Mouse (Mus musculus) MEL (cell line): ENCODE measurements at regions not wholly inside any gene's neighbourhood (a gene's known extent, or its start where the extent isn't known, plus 50 kb on each side); places are given as distances from the start of the nearest gene placed in this dataset.

ENCODE experiments used
- CTCF ChIP-seq, 3 experiments: IDR thresholded peaks in 2 of 3; conservative IDR thresholded peaks in 1 of 3; 2 replicates each; pipeline ENCODE4 v1.5.1; 2011 to 2012; ENCODE audit warnings: low read length in 3 of 3, low read depth in 2 of 3, mild to moderate bottlenecking in 2 of 3, improper control_type of control experiment in 1 of 3, inconsistent platforms in 1 of 3, mixed read lengths in 1 of 3, moderate library complexity in 1 of 3; ENCODE audit not compliant: control insufficient read depth in 1 of 3, insufficient read depth in 1 of 3, poor library complexity in 1 of 3, severe bottlenecking in 1 of 3
- EP300 ChIP-seq, 2 experiments: IDR thresholded peaks; 2 replicates each; pipeline ENCODE4 v1.6.1; 2011; ENCODE audit warnings: improper control_type of control experiment in 2 of 2, low read length in 2 of 2, low read depth in 1 of 2, mild to moderate bottlenecking in 1 of 2
- JUND ChIP-seq: IDR thresholded peaks from 2 replicates; pipeline ENCODE4 v1.6.1; 2011; ENCODE audit warnings: low read depth, mild to moderate bottlenecking, improper control_type of control experiment, low read length
- MAX ChIP-seq: IDR thresholded peaks from 2 replicates; pipeline ENCODE4 v1.6.1; 2011; ENCODE audit warnings: low read length, improper control_type of control experiment
- MYC ChIP-seq: IDR thresholded peaks from 2 replicates; pipeline ENCODE4 v1.6.1; 2011; ENCODE audit warnings: low read depth, mild to moderate bottlenecking, low read length, improper control_type of control experiment, moderate library complexity
- SIN3A ChIP-seq: IDR thresholded peaks from 2 replicates; pipeline ENCODE4 v1.6.1; 2012; ENCODE audit warnings: low read length, improper control_type of control experiment, inconsistent platforms

DNA sequence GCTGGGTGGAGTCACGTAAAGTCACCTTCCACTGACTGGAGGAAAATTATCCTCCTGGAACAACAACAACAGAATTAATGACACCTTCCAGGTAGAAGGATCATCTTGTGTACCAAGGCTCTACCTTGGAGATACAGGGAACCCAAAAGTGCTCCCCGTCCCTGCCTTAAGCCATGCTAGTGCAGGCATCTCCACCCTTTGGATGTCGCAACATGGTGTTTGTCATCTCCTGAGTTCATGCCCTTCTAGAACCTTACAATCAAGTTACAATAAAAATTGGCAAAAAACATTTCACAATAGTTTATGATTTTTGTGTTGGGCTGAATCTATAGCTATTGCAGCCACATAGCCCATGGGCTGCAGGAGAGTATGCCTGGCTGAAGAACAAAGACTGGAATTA, 305.5 kb downstream of the Epha4 start:
- TF ChIP-seq JUND (no peak), EP300 (IDR thresholded peaks at IDR 0.05; ENCODE audit: low read depth in 1 of 2, low read length in 2 of 2) (no peak), CTCF (IDR thresholded peaks at IDR 0.05 in 2 of 3, conservative IDR thresholded peaks at IDR 0.05 in 1 of 3; ENCODE audit: control insufficient read depth in 1 of 3, insufficient read depth in 1 of 3, low read depth in 2 of 3, low read length in 3 of 3, poor library complexity in 1 of 3, severe bottlenecking in 1 of 3) (no peak), SIN3A (no peak), MYC (no peak), MAX (no peak)
